Mouse (Mus musculus) monocyte, adult 5-6 weeks (primary cell): ENCODE data around the gene Ifi209. TPM values are rescaled to one million over a fixed set of nuclear protein-coding genes. Genes with fewer than 3 reads are reported as not detected.
"Not testable (repeated sequence)": the region's sequence is repeated elsewhere in the genome, so short reads cannot be mapped to it uniquely, and the experiment has no call there.

Experiments used
- ATAC-seq: fragments of 153-309, 156-312 bp; replicated peaks from 2 replicates; pipeline ENCODE4 v1.8.0; 2017; ENCODE audit warnings: mild to moderate bottlenecking; ENCODE audit not compliant: low TSS enrichment, insufficient number of reproducible peaks, severe bottlenecking, poor library complexity, low FRiP score
- total RNA-seq: library from RNA; stranded (forward); fragments of 200-1000, 200-491, 200-594 nt; gene quantifications from 3 replicates; pipeline ENCODE4 v1.2.3, GENCODE M21; 2017

Gene Ifi209
- total RNA-seq = 126 to 221 TPM (median 147 TPM) in 3 replicates

DNA sequence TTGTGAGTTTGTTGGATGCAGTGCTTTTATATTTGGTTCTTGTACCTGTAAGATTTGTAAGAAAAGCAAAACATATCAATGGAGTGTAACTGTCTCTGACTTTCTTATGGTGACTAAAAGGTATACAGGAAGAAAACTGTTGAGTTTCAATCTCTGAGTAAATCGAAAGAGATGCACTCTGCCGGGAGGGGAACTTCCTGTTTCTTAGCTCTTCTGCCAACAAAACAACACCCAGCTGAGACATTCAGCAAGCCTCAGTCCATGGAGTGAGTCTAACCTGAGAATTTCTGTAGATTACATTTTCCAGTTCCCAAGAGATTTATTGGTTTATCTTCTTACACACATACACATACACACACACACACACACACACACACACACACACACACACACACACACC lies at the start of gene Ifi209:
Gene Ifi209, plus strand, starts transcription at position 296 of the 400 bp plus-strand sequence.
- peak; percentile 77 for ATAC-seq

DNA sequence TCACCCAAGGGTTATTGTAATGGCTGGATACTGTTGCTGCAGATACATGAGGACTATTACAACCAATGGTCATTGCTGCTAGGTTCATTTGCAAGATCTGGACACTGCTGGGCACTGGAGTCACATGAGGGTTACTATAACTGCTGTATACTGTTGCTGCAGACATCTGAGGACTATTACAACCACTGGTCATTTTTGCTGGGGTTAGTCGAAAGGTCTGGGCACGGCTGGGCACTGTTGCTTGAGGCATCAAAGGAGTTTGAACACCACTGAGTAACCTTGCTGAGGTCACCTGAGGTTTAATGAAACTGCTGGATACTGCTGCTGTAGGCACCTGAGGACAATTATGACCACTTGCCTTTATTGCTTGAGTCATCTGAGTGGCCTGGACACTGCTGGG lies 41.0 kb upstream of the Ifi209 start:
- ATAC-seq = not testable (repeated sequence)

DNA sequence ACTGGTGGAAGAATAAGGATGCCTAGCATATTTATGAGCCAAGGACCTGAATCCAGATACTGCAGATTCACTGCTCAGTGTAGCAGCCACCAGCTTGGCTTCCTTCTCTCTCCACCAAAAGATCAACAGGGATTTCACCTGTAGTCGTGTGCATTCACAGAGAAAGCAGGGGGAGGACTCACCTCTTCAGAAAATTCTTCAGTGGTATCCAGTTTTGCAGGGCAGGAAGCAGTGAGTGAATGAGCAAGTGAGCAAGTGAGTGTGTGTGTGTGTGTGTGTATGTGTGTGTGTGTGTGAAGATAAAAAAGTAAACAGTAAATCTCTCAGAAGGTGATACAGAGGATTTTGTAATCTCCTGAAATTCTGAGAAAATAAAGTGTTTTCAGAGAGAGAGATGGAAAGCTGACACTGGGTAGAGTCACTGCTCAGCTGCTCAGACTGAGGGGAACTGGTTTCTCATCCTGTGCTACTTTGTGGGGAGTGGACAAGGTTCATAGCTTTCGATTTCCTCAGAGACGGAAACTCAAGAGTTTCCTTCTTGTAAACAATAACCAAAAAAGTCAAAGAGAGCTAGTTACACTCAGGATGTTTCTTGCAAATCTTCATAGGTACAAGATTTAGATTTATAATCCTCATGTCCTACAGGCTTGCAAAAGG lies 31.8 kb upstream of the Ifi209 start, which contains the start of gene Ifi213:
Gene Ifi213, minus strand, starts transcription at position 437 of the 657 bp plus-strand sequence.
- ATAC-seq = not testable (repeated sequence)

DNA sequence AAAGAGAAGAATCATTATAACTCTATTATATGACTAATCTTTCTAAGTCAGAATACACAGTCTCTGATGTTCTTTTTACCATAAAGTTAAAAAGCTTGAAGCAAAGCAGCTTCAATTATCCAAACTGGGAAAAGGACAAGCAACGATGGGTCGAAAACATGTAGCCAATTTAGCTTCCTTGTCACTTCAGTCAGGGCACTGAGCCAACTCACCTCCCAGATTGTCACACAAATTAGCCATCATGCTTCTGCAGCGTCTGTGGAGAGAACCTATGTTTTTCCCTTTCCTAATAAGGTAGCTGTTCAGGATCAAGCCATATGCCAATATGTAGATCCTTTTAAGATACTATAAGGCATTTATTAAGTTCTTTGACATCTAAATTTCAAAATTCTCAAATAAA lies 20.4 kb upstream of the Ifi209 start:
- ATAC-seq = not testable (repeated sequence)

DNA sequence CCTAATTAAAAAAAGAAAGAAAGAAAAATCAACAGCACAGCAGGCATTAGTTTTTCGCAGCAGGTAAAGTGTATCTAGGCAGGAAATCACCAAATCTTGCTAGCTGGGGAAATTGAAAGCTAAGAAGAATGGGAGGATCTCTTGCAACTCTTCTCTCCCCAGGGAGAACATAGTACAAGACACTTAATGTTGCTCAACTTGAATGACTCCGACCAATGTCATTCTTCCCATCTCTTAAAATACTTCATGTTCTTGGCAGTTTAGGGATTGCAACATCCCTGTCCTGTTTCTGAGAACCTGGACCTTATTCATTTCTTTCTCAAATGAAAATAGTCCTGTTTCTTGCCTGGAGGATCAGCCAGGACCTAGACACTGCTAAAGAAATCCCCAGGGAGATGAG lies 8.5 kb upstream of the Ifi209 start:
- ATAC-seq = 0 out of 2 replicates have a peak, but pooled peaks have one; percentile 5

DNA sequence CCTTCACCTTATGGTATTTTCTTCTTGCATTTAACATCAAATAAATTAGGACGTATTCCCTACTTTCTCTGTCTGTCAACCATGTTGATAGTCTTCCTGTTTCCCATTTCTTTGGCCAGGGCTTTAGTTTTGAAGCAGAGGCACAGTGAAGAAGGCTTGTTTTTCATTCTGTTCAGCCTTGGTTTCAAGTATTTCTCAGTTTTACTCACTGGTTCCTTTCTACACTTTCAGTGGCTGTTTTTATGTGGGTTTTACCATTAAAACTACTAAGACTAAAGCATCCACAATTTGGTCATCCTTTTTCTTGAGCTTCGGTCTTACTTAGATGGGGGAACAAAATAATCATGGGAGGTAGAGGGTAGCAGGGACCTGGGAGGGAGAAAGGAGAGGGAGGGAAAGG lies 6.7 kb upstream of the Ifi209 start:
- ATAC-seq = no peak

DNA sequence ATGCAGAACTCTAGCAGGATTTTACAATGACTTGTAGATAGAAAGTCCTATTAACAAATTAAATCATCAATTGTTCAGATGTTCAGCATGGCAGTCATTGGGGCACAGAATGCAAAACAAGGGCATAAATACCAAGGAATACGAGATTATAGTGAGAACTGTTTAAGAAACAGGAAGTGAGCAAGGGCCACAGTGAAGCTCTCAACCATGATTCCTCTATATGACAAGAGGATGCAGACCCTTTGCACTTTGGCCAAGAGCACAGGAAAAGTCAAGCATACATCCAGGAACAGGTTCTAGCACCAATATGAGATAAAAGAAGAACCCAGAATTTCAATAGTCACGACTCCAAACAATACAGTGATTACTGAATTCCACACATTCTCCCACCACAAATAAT lies 4.0 kb upstream of the Ifi209 start:
- ATAC-seq = no peak; the same call in 1 of the 2 replicates

DNA sequence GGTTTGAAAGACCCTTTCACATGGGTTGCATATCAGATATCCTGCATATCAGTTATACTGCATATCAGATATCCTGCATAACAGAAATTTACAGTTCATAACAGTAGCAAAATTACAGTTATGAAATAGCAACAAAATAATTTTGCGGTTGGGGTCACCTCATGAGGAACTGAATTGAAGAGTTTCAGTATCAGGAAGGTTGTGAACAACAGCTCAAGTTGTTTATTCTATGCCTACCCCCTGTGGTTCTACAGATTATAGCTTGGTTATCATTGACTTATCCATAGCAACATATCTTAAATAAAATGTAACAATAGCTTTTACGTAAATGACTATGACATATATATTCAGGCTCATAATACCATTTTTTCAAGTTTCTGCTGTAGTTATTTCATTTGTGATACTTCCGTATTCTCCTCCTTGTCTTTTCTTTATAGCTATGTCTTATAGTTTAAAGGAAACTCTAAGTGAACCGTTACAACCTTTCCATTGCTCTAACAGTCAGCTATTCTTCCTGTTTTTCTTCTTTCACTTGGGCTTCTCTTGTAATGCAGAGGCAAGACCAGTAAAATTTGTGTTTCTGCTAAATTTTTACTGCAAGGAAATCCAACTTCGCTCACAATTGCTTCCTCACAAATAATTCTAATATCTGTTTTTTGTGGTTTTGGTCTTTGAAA lies 3.4 kb downstream of the Ifi209 start:
- ATAC-seq = no peak

DNA sequence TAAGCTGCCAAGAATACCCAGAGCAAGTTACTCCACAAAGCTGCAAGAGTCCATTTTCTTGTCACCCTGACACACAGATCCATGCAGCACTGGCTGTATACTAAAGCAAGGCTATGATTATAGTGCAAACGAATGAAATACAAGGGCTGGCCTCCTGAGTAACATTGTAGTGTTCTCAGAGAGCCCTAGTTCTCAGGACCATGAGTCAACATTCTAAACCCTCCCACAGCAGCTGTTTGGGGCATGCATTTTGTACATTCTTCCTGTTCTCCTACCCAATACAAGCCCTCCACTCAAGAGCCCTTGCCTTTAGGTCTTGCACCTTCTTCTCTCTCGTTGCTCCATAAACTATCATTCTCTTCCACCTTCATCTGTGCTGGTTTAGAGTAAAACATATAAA lies 14.7 kb downstream of the Ifi209 start:
- ATAC-seq = no peak

DNA sequence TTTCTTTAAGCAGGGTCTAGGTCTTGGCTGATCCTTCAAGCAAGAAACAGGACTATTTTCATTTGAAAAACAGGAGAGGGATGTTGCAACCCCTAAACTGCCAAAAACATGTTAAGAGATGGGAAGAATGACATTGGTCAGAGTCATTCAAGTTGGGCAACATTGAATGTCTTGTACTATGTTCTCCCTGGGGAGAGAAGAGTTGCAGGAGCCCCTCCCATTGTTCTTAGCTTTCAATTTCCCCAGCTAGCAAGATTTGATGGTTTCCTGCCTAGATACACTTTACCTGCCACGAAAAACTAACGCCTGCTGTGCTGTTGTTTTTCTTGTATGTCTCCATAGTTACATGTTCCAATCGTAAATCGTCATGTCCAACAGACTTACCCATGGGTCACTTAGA lies 27.3 kb downstream of the Ifi209 start:
- no peak for ATAC-seq

DNA sequence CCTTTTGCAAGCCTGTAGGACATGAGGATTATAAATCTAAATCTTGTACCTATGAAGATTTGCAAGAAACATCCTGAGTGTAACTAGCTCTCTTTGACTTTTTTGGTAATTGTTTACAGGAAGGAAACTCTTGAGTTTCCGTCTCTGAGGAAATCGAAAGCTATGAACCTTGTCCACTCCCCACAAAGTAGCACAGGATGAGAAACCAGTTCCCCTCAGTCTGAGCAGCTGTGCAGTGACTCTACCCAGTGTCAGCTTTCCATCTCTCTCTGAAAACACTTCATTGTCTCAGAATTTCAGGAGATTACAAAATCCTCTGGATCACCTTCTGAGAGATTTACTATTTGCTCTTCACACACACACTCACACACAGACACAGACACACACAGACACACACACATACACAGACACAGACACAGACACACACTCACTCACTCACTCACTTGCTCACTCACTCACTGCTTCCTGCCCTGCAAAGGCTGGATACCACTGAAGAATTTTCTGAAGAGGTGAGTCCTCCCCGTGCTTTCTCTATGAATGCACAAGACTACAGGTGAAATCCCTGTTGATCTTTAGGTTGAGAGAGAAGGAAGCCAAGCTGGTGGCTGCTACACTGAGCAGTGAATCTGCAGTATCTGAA lies 42.9 kb downstream of the Ifi209 start, which contains the start of gene Ifi208:
Gene Ifi208, plus strand, starts transcription at position 218 of the 640 bp plus-strand sequence.
- ATAC-seq = 0 out of 2 replicates have a peak, but pooled peaks have one; percentile 22

DNA sequence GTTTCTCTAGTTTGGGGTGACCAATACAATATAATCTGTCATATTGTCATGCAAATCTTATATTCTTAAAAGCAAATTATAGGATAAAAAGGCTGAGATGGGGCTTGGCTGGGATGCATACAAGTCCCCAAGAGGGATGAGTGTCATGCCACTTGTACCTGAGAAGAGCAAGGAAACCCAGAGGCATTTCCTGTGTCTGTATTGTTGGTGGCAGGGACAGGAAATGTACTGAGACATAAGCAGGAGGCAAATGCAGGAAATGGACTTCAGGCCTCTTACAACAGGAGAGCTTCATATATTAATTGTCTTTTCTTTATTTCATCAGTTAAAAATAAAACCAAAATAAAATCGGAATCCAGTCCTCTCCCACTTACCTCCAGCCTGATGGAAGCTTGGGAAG lies 47.9 kb downstream of the Ifi209 start:
- not testable (repeated sequence) for ATAC-seq

DNA sequence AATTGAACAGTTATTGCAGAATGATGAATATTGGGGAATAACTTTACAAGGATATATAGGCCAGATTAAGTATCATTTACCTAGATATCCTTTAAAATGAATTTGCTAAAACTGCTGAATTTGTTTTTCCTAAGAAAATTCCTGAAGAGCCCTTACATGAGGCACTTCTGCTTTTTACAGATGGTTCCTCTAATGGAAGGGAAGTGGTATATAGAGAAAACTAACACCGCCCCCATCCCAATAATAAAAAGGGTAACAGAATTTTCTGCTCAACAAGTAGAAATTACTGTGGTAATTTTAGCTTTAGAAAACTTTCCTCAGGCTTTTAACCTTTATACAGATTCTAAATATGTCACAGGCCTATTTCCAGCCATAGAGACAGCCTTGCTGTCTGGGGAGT lies 63.6 kb downstream of the Ifi209 start:
- ATAC-seq = no peak

Other genes starting within 250 kb of the Ifi209 start
- 4.2 to 36.2 TPM (median 8.6 TPM) in 3 replicates for gene Ifi206, start 139.9 kb upstream of the Ifi209 start, total RNA-seq
- 8.1 to 25.5 TPM (median 8.2 TPM) in 3 replicates for gene Ifi214, start 95.0 kb upstream of the Ifi209 start, total RNA-seq
- 33.0 to 48.3 TPM (median 33.3 TPM) in 3 replicates for gene Ifi213, start 31.6 kb upstream of the Ifi209 start, total RNA-seq
- 5.0 to 30.4 TPM (median 5.0 TPM) in 3 replicates for gene Ifi208, start 42.8 kb downstream of the Ifi209 start, total RNA-seq
- 27.5 to 53.9 TPM (median 45.4 TPM) in 3 replicates for gene Ifi207, start 110.8 kb downstream of the Ifi209 start, total RNA-seq
- gene Ifi204, start 136.0 kb downstream of the Ifi209 start, total RNA-seq = 160 to 239 TPM (median 218 TPM) in 3 replicates